8 mouse cellular contexts compared by ENCODE assay signal in genomic region chr12:3236163-3236641, GRCm38 (mm10).
A peak's percentile ranks its signal among the peaks of the same experiment; 100 is the strongest.
DNase-seq lines count a peak whose midpoint lies in the region; ATAC-seq and TF ChIP-seq lines count a peak whose summit lies in the region.

No protein-coding gene starts in this region.

- peak overlapping the region; percentile 69 for H3K4me3 ChIP-seq in heart, embryonic 12.5 days
- no peak overlapping the region for H3K4me3 ChIP-seq in ES-Bruce4 (ENCODE audit: low read depth, low read length)
- peak overlapping the region; percentile 58 for H3K4me3 ChIP-seq in embryonic facial prominence, embryonic 12.5 days
- H3K4me3 ChIP-seq in midbrain, postnatal 0 days (ENCODE audit: low read depth, low read length): peak overlapping the region; percentile 53

- H3K27me3 ChIP-seq in heart, embryonic 12.5 days (replicated peaks): no peaks in the 10 kb centered on the region
- no peaks in the 10 kb centered on the region for H3K27me3 ChIP-seq in ES-Bruce4 (ENCODE audit: control insufficient read depth, insufficient read depth, low read length, poor library complexity, severe bottlenecking)
- H3K27me3 ChIP-seq in embryonic facial prominence, embryonic 12.5 days: no peaks in the 10 kb centered on the region
- H3K27me3 ChIP-seq in midbrain, postnatal 0 days (ENCODE audit: insufficient read depth, low read length): no peaks in the 10 kb centered on the region

- no peak for TF ChIP-seq CTCF in ES-Bruce4 (IDR thresholded peaks at IDR 0.05; ENCODE audit: low read depth, low read length)
- no peak for TF ChIP-seq CTCF in midbrain, postnatal 0 days (IDR thresholded peaks at IDR 0.05)

- H3K9ac ChIP-seq in heart, embryonic 12.5 days: peak overlapping the region; percentile 72; the same call in 1 of the 2 replicates
- H3K9ac ChIP-seq in ES-Bruce4 (ENCODE audit: low read depth, poor library complexity, severe bottlenecking): no peak overlapping the region
- peak overlapping the region; percentile 47; the same call in 1 of the 2 replicates for H3K9ac ChIP-seq in embryonic facial prominence, embryonic 12.5 days
- H3K9ac ChIP-seq in midbrain, postnatal 0 days (replicated peaks; ENCODE audit: low read length, poor library complexity, severe bottlenecking): peak overlapping the region; percentile 55

- H3K36me3 ChIP-seq in heart, embryonic 12.5 days: peaks cover 41% of the 10 kb centered on the region
- peaks cover 9% of the 10 kb centered on the region for H3K36me3 ChIP-seq in ES-Bruce4 (ENCODE audit: control insufficient read depth, insufficient read depth, low read length, poor library complexity, severe bottlenecking)
- peaks cover 43% of the 10 kb centered on the region for H3K36me3 ChIP-seq in embryonic facial prominence, embryonic 12.5 days
- peaks cover 16% of the 10 kb centered on the region for H3K36me3 ChIP-seq in midbrain, postnatal 0 days (ENCODE audit: insufficient read depth, low read length)

- no peak for TF ChIP-seq EP300 in ES-Bruce4 (IDR thresholded peaks at IDR 0.05; ENCODE audit: insufficient read depth, low read depth, low read length)

- no peak for ATAC-seq in heart, embryonic 12.5 days (ENCODE audit: insufficient number of reproducible peaks, low FRiP score)
- no peak for ATAC-seq in embryonic facial prominence, embryonic 12.5 days (ENCODE audit: insufficient number of reproducible peaks, insufficient read depth, low FRiP score, low TSS enrichment)
- peak; percentile 9 for ATAC-seq in inflammation-experienced regulatory T-cells, adult 6 months
- peak; percentile 2 for ATAC-seq in midbrain, postnatal 0 days (ENCODE audit: low FRiP score)

- TF ChIP-seq POLR2A in ES-Bruce4 (IDR thresholded peaks at IDR 0.05; ENCODE audit: insufficient read depth, low read length): no peak

- intact Hi-C loops in heart, postnatal 36 days (cut with DNase I): loop anchor here (2.0 kb wide), 1 partner anchor 125 kb away; no protein-coding TSS in a partner anchor

- H3K27ac ChIP-seq in heart, embryonic 12.5 days (ENCODE audit: poor library complexity, severe bottlenecking): no peak overlapping the region
- 0 out of 2 replicates have a peak overlapping the region, but pooled peaks have one; percentile 2 for H3K27ac ChIP-seq in ES-Bruce4 (ENCODE audit: insufficient read depth, low read length)
- 0 out of 2 replicates have a peak overlapping the region, but pooled peaks have one; percentile 83 for H3K27ac ChIP-seq in embryonic facial prominence, embryonic 12.5 days
- peak overlapping the region; percentile 88 for H3K27ac ChIP-seq in midbrain, postnatal 0 days (ENCODE audit: low read depth, low read length)

- 73% methylated on average over 14 of the region's 14 CpGs for WGBS in heart, embryonic 12.5 days
- WGBS in embryonic facial prominence, embryonic 12.5 days: 72% methylated on average over 14 of the region's 14 CpGs
- WGBS in midbrain, postnatal 0 days: 51% methylated on average over 14 of the region's 14 CpGs

- peaks cover 34% of the 10 kb centered on the region for H3K9me3 ChIP-seq in heart, embryonic 12.5 days (replicated peaks)
- peaks cover 10% of the 10 kb centered on the region; the same call in 1 of the 2 replicates for H3K9me3 ChIP-seq in ES-Bruce4 (replicated peaks; ENCODE audit: control insufficient read depth, insufficient read depth, low read length, poor library complexity, severe bottlenecking)
- H3K9me3 ChIP-seq in embryonic facial prominence, embryonic 12.5 days: peaks cover 17% of the 10 kb centered on the region
- no peaks in the 10 kb centered on the region for H3K9me3 ChIP-seq in midbrain, postnatal 0 days (ENCODE audit: low read length)

- H3K4me2 ChIP-seq in heart, embryonic 12.5 days: peak overlapping the region; percentile 68
- peak overlapping the region; percentile 52 for H3K4me2 ChIP-seq in embryonic facial prominence, embryonic 12.5 days (replicated peaks)
- peak overlapping the region; percentile 45 for H3K4me2 ChIP-seq in midbrain, postnatal 0 days (ENCODE audit: low read depth, low read length, poor library complexity, severe bottlenecking)

- DNase-seq in heart, postnatal 36 days: no peak
- DNase-seq in midbrain, postnatal 0 days (ENCODE audit: low spot score): peak; percentile 39
- DNase-seq in layer of hippocampus, postnatal 36 days: no peak
- DNase-seq in adrenal gland, postnatal 36 days: no peak

- H3K4me1 ChIP-seq in heart, embryonic 12.5 days (replicated peaks): peaks cover 7% of the 10 kb centered on the region; the same call in 1 of the 2 replicates
- no peaks in the 10 kb centered on the region for H3K4me1 ChIP-seq in ES-Bruce4 (ENCODE audit: control insufficient read depth, insufficient read depth, low read length)
- H3K4me1 ChIP-seq in embryonic facial prominence, embryonic 12.5 days: no peaks in the 10 kb centered on the region
- no peaks in the 10 kb centered on the region for H3K4me1 ChIP-seq in midbrain, postnatal 0 days (ENCODE audit: insufficient read depth, low read length)

Comparison
In these comparisons a context has a peak if more than half of its experiments do, and no peak if none do; other contexts are left out.
1. ATAC-seq: peak in inflammation-experienced regulatory T-cells, adult 6 months (single experiment) and midbrain, postnatal 0 days (single experiment); none in heart, embryonic 12.5 days (single experiment) and embryonic facial prominence, embryonic 12.5 days (single experiment).
2. Peak in every context shown above with its lines, with median percentiles within 50 percentile points of each other: H3K4me2 ChIP-seq.